20 mouse cellular contexts compared by ENCODE assay signal in the genomic region with DNA sequence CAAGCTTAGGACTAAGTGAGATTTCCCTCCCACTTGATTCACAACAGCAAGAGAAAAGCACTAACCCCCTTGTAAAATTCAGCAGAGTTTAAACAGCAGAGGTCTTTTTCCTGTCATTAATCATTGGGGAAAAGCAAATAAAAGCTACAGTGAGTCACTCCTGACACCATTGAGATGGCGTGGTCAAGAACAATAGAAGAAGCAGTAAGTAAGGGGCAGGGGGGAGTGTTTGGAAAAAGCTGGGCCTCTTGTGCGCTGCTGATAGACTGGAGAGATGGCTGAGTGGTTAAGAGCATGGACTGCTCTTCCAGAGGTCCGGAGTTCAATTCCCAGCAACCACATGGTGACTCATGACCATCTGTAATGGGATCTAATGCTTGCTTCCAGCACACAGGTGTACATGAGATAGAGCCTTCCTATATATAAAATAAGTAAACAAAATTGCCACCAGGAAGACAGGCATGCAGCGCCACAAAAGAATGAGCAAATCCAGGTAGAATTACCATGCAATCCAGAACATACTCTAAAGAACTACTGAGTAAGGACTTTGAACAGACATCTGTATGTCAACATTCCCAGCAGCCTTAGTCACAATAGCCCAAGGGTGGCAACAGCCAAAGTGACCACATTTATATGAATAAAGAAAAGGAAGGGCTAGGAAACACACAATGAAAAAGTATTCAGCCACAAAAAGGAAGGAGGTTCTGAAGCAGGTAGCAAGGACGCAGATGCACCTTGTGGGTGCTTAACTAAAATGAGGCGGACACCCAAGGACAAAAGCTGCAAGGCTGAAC. TPM values are rescaled to one million over a fixed set of nuclear protein-coding genes. Genes with fewer than 3 reads are reported as not detected.
A peak's percentile ranks its signal among the peaks of the same experiment; 100 is the strongest.
DNase-seq lines count a peak whose midpoint lies in the region; ATAC-seq lines count a peak whose summit lies in the region.
"Had no signal": no experiment of that assay in that cellular context is flagged by ENCODE, and none has a peak within 500 bp of the region (broad histone marks: within the 10 kb centered on the region; RNA-seq: fewer than 3 reads in every experiment).

No protein-coding gene starts in this region.

- no peak overlapping the region for H3K4me3 ChIP-seq in heart, embryonic 13.5 days
- H3K4me3 ChIP-seq in lung, embryonic 16.5 days (ENCODE audit: low read length): no peak overlapping the region
- H3K4me3 ChIP-seq in intestine, embryonic 14.5 days (ENCODE audit: low read depth, low read length): no peak overlapping the region
- no peak overlapping the region for H3K4me3 ChIP-seq in midbrain, embryonic 14.5 days (replicated peaks; ENCODE audit: low read depth, low read length)
- H3K4me3 ChIP-seq: embryonic facial prominence, embryonic 12.5 days; heart, embryonic 10.5 days; hindbrain, embryonic 10.5 days; left cerebral cortex, adult 2 months; neural tube, embryonic 13.5 days had no signal

- H3K4me2 ChIP-seq in heart, embryonic 13.5 days: no peak overlapping the region
- H3K4me2 ChIP-seq in lung, embryonic 16.5 days (ENCODE audit: low read depth, low read length): no peak overlapping the region
- no peak overlapping the region for H3K4me2 ChIP-seq in intestine, embryonic 14.5 days (ENCODE audit: low read length)
- H3K4me2 ChIP-seq in midbrain, embryonic 14.5 days (ENCODE audit: low read length): no peak overlapping the region
- H3K4me2 ChIP-seq: embryonic facial prominence, embryonic 12.5 days; neural tube, embryonic 13.5 days had no signal

- no peaks in the 10 kb centered on the region for H3K9me3 ChIP-seq in heart, embryonic 13.5 days
- no peaks in the 10 kb centered on the region for H3K9me3 ChIP-seq in lung, embryonic 16.5 days (ENCODE audit: control insufficient read depth, low read length)
- H3K9me3 ChIP-seq in intestine, embryonic 14.5 days (ENCODE audit: control insufficient read depth, low read length): no peaks in the 10 kb centered on the region
- H3K9me3 ChIP-seq in midbrain, embryonic 14.5 days (ENCODE audit: control insufficient read depth, low read length): no peaks in the 10 kb centered on the region
- H3K9me3 ChIP-seq: embryonic facial prominence, embryonic 12.5 days; heart, embryonic 10.5 days; hindbrain, embryonic 10.5 days; neural tube, embryonic 13.5 days had no signal

- DNase-seq in heart, postnatal 4 days: no peak
- no peak for DNase-seq in lung, postnatal 14 days
- DNase-seq in intestine, embryonic 14.5 days (ENCODE audit: low spot score): peak; percentile 65
- DNase-seq in B cell, adult 2 months: no peak
- DNase-seq in midbrain, embryonic 14.5 days: no peak
- DNase-seq: cerebellum, postnatal 14 days; gastrocnemius, postnatal 10 days; kidney, adult 18-20 months had no signal

- peaks cover 44% of the 10 kb centered on the region for H3K4me1 ChIP-seq in heart, embryonic 13.5 days
- H3K4me1 ChIP-seq in lung, embryonic 16.5 days (replicated peaks; ENCODE audit: control insufficient read depth, insufficient read depth, low read length): peaks cover 20% of the 10 kb centered on the region
- H3K4me1 ChIP-seq in intestine, embryonic 14.5 days (replicated peaks; ENCODE audit: control insufficient read depth, insufficient read depth, low read length): peaks cover 24% of the 10 kb centered on the region
- H3K4me1 ChIP-seq in midbrain, embryonic 14.5 days (ENCODE audit: control insufficient read depth, insufficient read depth, low read length): peaks cover 32% of the 10 kb centered on the region

- H3K27ac ChIP-seq in heart, embryonic 13.5 days (replicated peaks): peak overlapping the region; percentile 49; the same call in 1 of the 2 replicates
- peak overlapping the region; percentile 64 for H3K27ac ChIP-seq in lung, embryonic 16.5 days (ENCODE audit: low read length)
- peak overlapping the region; percentile 65 for H3K27ac ChIP-seq in intestine, embryonic 14.5 days (ENCODE audit: low read depth)
- H3K27ac ChIP-seq in midbrain, embryonic 14.5 days (replicated peaks; ENCODE audit: low read depth, low read length): no peak overlapping the region
- H3K27ac ChIP-seq: embryonic facial prominence, embryonic 12.5 days; left cerebral cortex, adult 2 months; liver, embryonic 14.5 days; neural tube, embryonic 13.5 days had no signal

- peaks cover 7% of the 10 kb centered on the region for H3K27me3 ChIP-seq in heart, embryonic 13.5 days (replicated peaks)
- no peaks in the 10 kb centered on the region for H3K27me3 ChIP-seq in lung, embryonic 16.5 days (ENCODE audit: control insufficient read depth, insufficient read depth, low read depth, low read length)
- no peaks in the 10 kb centered on the region for H3K27me3 ChIP-seq in intestine, embryonic 14.5 days (replicated peaks; ENCODE audit: control insufficient read depth, insufficient read depth, low read length)
- no peaks in the 10 kb centered on the region for H3K27me3 ChIP-seq in midbrain, embryonic 14.5 days (ENCODE audit: control insufficient read depth, insufficient read depth, low read length)
- H3K27me3 ChIP-seq: embryonic facial prominence, embryonic 12.5 days; neural tube, embryonic 13.5 days had no signal

- H3K36me3 ChIP-seq in heart, embryonic 13.5 days: peaks cover 4% of the 10 kb centered on the region; the same call in 1 of the 2 replicates
- no peaks in the 10 kb centered on the region; the same call in 1 of the 2 replicates for H3K36me3 ChIP-seq in lung, embryonic 16.5 days (ENCODE audit: control insufficient read depth, insufficient read depth, low read length)
- peaks cover 4% of the 10 kb centered on the region; the same call in 1 of the 2 replicates for H3K36me3 ChIP-seq in intestine, embryonic 14.5 days (ENCODE audit: control insufficient read depth, insufficient read depth, low read length)
- H3K36me3 ChIP-seq in midbrain, embryonic 14.5 days (ENCODE audit: control insufficient read depth, insufficient read depth, low read length): no peaks in the 10 kb centered on the region
- H3K36me3 ChIP-seq: neural tube, embryonic 13.5 days had no signal

- ATAC-seq in heart, embryonic 13.5 days (ENCODE audit: extremely low read depth, insufficient number of reproducible peaks, low FRiP score, low TSS enrichment): no peak
- no peak for ATAC-seq in lung, embryonic 16.5 days (ENCODE audit: low read depth)
- peak; percentile 65 for ATAC-seq in intestine, embryonic 14.5 days (replicated peaks; ENCODE audit: low FRiP score, low TSS enrichment, low read depth)
- ATAC-seq in midbrain, embryonic 14.5 days (ENCODE audit: low FRiP score, low TSS enrichment): no peak
- ATAC-seq: activated CD4-positive, CD25-positive, alpha-beta regulatory T cell, adult 4 months; CD4-positive, CD25-positive, alpha-beta regulatory T cell, adult 4 months had no signal

- 64% methylated on average over 6 of the region's 6 CpGs for WGBS in heart, embryonic 13.5 days
- WGBS in lung, embryonic 16.5 days: 62% methylated on average over 6 of the region's 6 CpGs
- WGBS in intestine, embryonic 14.5 days: 64% methylated on average over 6 of the region's 6 CpGs
- 80% methylated on average over 6 of the region's 6 CpGs for WGBS in midbrain, embryonic 14.5 days

- H3K9ac ChIP-seq in heart, embryonic 13.5 days: no peak overlapping the region
- no peak overlapping the region for H3K9ac ChIP-seq in lung, embryonic 16.5 days (ENCODE audit: low read length)
- no peak overlapping the region for H3K9ac ChIP-seq in intestine, embryonic 14.5 days (ENCODE audit: low read length)
- no peak overlapping the region for H3K9ac ChIP-seq in midbrain, embryonic 14.5 days (replicated peaks; ENCODE audit: low read length)
- H3K9ac ChIP-seq: embryonic facial prominence, embryonic 12.5 days; liver, embryonic 14.5 days; neural tube, embryonic 13.5 days had no signal

RNA-seq across cellular contexts. Expression of a gene that starts 1.9 kb away (rescaled TPM):
- polyA plus RNA-seq in heart, embryonic 13.5 days (2015; fragmentation: Nextera tagmentation; extraction: Ambion mirVana): 11.5 and 12.1 TPM in 2 replicates
- 10 to 100 TPM; 30.1 to 31.0 TPM for total RNA-seq in heart, postnatal 4 days (2021)
- 23.4 and 23.6 TPM in 2 replicates for polyA plus RNA-seq in lung, embryonic 16.5 days (2015; fragmentation: Nextera tagmentation; extraction: Ambion mirVana)
- polyA plus RNA-seq in intestine, embryonic 14.5 days (2014; fragmentation: Nextera tagmentation; extraction: Ambion mirVana): 20.0 and 23.1 TPM in 2 replicates
- 22.7 and 25.4 TPM in 2 replicates for polyA plus RNA-seq in midbrain, embryonic 14.5 days (2014; fragmentation: Nextera tagmentation; extraction: Ambion mirVana)

RNA-seq across cellular contexts. Expression of a gene that starts 45.8 kb away (rescaled TPM):
- 4.6 and 8.0 TPM in 2 replicates for polyA plus RNA-seq in heart, embryonic 13.5 days (2015; fragmentation: Nextera tagmentation; extraction: Ambion mirVana)
- under 1 TPM in 1 of 2 experiments, not detected in 1; 0.77 TPM for total RNA-seq in heart, postnatal 4 days (2021)
- 0.46 and 1.1 TPM in 2 replicates for polyA plus RNA-seq in lung, embryonic 16.5 days (2015; fragmentation: Nextera tagmentation; extraction: Ambion mirVana)
- polyA plus RNA-seq in intestine, embryonic 14.5 days (2014; fragmentation: Nextera tagmentation; extraction: Ambion mirVana): not detected in 2 replicates
- polyA plus RNA-seq in midbrain, embryonic 14.5 days (2014; fragmentation: Nextera tagmentation; extraction: Ambion mirVana): 0.90 and 1.4 TPM in 2 replicates
- total RNA-seq: gastrocnemius, postnatal 10 days; megakaryocyte-erythroid progenitor cell, adult 5-6 weeks had no signal
- polyA plus RNA-seq: activated CD4-positive, CD25-positive, alpha-beta regulatory T cell, adult 4 months; CD4-positive, CD25-positive, alpha-beta regulatory T cell, adult 4 months; embryonic facial prominence, embryonic 12.5 days; heart, embryonic 10.5 days; hindbrain, embryonic 10.5 days; limb, embryonic 11.5 days had no signal

RNA-seq across cellular contexts. Expression of a gene that starts 49.4 kb away (rescaled TPM):
- 42,363 and 67,294 TPM in 2 replicates for polyA plus RNA-seq in heart, embryonic 13.5 days (2015; fragmentation: Nextera tagmentation; extraction: Ambion mirVana)
- over 10,000 TPM in 1 of 2 experiments, 1,000 to 10,000 TPM in 1; 3,595 to 11,404 TPM for total RNA-seq in heart, postnatal 4 days (2021)
- polyA plus RNA-seq in lung, embryonic 16.5 days (2015; fragmentation: Nextera tagmentation; extraction: Ambion mirVana): 22,746 and 25,203 TPM in 2 replicates
- polyA plus RNA-seq in intestine, embryonic 14.5 days (2014; fragmentation: Nextera tagmentation; extraction: Ambion mirVana): 5,179 and 7,428 TPM in 2 replicates
- 3,589 and 5,155 TPM in 2 replicates for polyA plus RNA-seq in midbrain, embryonic 14.5 days (2014; fragmentation: Nextera tagmentation; extraction: Ambion mirVana)

RNA-seq across cellular contexts. Expression of a gene that starts 58.9 kb away (rescaled TPM):
- polyA plus RNA-seq in heart, embryonic 13.5 days (2015; fragmentation: Nextera tagmentation; extraction: Ambion mirVana): 9.6 and 10.0 TPM in 2 replicates
- total RNA-seq in heart, postnatal 4 days (2021): 1 to 10 TPM in 1 of 2 experiments, not detected in 1; 1.2 TPM
- polyA plus RNA-seq in lung, embryonic 16.5 days (2015; fragmentation: Nextera tagmentation; extraction: Ambion mirVana): 1.8 and 2.8 TPM in 2 replicates
- 0.45 and 0.58 TPM in 2 replicates for polyA plus RNA-seq in intestine, embryonic 14.5 days (2014; fragmentation: Nextera tagmentation; extraction: Ambion mirVana)
- 0.74 TPM in 1 of 2 replicates, not detected in the other for polyA plus RNA-seq in midbrain, embryonic 14.5 days (2014; fragmentation: Nextera tagmentation; extraction: Ambion mirVana)
- total RNA-seq: left cerebral cortex, adult 2 months; megakaryocyte-erythroid progenitor cell, adult 5-6 weeks had no signal
- polyA plus RNA-seq: activated CD4-positive, CD25-positive, alpha-beta regulatory T cell, adult 4 months; CD4-positive, CD25-positive, alpha-beta regulatory T cell, adult 4 months had no signal
